Mouse (Mus musculus) heart, postnatal 0 days (tissue): ENCODE data around the gene Trim66.

Experiments
- CTCF ChIP-seq: IDR thresholded peaks from 2 replicates; pipeline ENCODE4 v1.5.1; 2016; ENCODE audit warnings: antibody characterized with exemption, control low read depth, low read depth
- EP300 ChIP-seq: IDR thresholded peaks from 2 replicates; pipeline ENCODE4 v1.6.1; 2016; ENCODE audit warnings: antibody characterized with exemption, low read depth

- TF ChIP-seq CTCF (no peak), EP300 (no peak)
Measured at GRCm38 (mm10) chr7:109422803-109423202, 85.1 kb downstream of the Trim66 start.
